Mouse (Mus musculus) ES-CJ7 (cell line): ENCODE results near the gene Fanci.

ENCODE experiments used
- DNase-seq: peaks from one replicate; pipeline ENCODE4 v3.0.0; 2011; ENCODE audit warnings: low read depth, low spot score

Gene Fanci

DNA sequence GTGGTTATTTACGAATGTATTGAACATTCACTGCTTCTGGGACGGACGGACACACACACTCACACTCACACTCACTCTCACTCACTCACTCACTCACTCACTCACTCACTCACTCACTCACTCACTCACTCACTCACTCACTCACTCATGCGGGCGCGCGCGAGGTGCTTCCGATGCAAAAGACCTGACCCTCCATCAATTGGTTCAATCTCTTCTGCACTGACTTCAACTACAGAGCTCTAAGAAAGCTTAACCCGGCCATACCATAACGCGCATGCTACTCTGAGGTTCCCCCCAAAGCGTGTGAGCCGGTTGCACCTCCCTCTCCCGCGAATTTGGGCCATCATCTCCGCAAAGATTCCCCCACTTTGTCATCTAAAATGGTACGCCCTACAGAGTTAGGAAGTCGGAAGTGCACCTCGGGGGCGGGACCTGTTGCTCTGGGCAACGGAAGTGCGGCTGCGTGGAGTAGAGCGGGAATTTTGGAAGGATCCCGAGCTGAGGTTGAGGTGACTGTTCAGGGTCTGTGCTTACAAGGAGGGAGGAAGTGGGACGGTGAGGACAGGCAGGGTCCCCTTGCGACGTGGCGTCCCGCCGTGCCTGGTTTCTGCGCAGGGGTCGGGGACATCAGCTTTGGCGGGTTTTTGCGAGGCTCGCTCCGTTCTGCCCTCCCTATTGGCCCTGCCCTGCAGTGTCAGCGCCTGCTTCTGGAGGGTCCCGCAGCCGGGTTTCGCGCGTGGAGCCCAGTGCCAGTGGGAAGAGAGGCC, at the start of gene Fanci:
Fanci (plus strand) TSS at position 47 of the 767 bp plus-strand sequence.
- DNase-seq = peak; percentile 97

DNA sequence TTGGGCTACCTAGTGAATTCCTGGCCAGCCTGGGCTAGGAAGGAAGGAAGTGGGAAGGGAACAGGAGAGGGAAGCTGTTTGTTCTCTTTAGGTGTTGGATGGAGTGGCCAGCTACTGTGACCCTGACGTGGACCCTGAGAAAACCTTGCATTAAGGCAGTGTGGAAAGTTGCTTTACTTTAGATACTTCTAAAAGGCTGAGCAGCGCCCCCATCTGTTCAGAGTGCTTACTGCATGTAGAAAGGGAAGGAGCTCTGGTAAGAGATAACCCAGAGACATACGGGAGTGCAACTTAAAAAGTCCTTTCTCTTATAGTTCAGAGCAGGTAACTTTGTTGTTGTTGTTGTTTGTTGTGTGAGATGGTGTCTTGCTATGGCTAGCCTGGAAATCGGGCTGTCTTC, 45.8 kb upstream of the Fanci start:
- peak; percentile 71 for DNase-seq

DNA sequence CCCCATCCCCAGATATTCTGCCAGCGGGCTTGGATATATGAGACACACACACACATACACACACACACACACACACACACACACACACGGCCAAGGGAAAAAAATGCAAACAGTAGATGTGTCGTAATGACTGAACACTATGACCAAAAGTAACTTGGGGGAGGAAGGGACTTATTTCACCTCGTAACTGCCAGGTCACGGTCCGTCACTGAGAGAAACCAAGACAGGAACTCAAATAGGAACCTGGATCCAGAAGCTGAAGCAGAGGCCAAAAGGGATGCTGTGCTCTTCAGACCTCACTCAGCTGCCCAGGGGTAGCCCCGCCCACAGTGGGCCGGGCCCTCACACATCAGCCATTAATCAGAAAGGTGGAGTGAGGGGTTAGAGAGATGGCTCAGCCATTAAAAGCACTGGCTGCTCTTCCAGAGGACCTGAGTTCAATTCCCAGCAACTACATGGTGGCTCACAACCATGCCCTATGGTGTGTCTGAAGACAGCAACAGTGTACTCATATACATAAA, 45.1 kb upstream of the Fanci start:
- DNase-seq = peak; percentile 31

DNA sequence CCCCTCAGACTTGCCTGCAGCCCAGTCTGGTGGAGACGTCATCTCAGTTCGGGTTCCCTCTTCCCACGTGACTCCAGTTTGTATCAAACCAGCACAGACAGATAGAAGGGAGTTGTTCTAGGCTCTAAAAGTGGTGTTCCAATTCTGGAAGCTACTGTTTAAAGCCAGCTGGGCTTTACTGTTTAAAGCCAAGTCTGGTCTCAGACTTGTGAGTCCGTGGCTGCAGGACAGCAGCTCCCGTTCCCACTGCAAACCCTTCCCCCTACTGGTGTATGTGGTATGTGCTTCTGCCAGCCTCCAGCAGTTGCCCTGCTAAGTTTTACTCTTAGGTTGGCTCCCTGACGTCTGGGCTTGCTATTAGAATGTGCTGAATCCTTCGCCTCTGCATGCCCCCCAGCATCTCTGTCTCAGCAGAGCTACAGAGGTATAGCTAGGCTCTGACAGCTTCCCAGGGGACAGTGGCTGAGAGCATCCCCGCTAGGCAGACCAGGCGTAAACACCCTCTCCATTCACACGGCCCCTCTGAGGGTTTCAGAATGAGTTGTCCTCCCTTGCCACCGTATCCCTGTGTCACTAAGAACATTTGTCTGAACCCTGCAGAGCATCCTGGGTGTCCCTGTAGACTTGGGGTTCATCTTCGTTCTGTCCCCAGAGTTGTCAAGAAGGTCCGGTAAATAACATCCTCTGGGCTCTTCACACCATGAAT, 44.5 kb upstream of the Fanci start:
- no peak for DNase-seq

- no peak for DNase-seq
Measured at GRCm38 (mm10) chr7:79348816-79349215, 42.9 kb upstream of the Fanci start.

DNA sequence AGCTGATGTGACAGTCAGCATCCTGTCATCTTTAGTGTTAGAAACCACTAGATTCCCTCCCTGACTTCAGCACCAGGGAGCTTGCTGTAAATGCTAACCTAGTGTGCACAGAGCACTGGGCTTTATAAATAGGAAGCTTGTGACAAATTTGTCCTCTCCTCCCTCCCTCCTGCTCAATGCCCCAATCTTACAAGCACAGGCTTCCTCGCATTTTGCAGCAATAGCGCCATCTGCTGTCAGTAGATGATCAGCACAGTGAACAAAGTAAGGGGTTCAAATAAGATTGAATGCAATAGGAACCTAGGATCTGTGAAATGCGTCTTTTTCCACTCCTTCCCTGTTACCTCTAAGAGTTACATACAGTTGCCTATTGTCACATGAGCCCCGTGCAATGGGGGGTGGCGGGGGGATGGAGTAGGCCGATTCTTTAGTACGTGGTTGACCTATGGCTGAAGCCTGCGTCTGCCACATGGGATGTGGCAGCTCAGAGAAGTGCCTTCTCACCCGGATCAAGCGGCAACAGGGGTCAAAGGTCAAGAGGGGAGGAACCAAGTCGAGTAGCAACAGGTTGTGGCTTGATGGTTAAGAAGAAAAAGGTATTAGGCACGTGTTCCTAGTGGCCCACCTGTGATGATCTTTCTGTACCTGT, 41.9 kb upstream of the Fanci start:
- DNase-seq = peak; percentile 82

- DNase-seq = no peak
Measured at GRCm38 (mm10) chr7:79358350-79359182, 33.2 kb upstream of the Fanci start.

DNA sequence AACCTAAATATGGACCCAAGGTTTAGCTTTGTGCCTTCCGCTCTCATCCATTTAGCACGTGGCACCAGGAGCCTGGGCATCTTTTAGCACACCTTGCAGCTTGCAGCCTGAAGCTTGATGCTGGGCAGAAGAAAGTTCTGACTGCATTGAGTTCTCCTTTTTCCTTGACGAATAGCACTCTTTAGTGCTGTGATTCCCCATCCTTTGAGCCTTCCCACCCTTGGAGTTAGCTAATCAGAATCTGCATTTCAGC, 32.6 kb upstream of the Fanci start:
- DNase-seq = no peak

DNA sequence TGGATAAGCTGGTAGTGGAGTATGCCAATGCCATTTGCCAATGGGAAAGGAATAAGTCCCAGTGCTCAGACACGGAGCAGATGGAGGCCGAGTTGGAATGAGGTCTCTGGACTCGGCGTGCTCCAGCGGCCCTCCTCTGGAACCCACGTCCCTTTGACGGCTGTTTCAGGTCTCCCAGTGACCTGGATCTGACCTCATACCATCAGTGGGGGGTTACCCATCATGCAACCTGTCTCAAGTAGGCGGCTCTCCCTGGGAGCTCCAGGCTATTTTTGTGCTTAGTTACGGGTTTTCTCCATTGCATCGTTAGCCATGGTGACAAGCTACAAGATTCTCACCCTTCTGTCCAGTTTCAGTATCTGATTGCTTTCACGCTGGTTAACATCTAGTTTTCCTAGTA, 31.7 kb upstream of the Fanci start:
- peak; percentile 39 for DNase-seq

DNA sequence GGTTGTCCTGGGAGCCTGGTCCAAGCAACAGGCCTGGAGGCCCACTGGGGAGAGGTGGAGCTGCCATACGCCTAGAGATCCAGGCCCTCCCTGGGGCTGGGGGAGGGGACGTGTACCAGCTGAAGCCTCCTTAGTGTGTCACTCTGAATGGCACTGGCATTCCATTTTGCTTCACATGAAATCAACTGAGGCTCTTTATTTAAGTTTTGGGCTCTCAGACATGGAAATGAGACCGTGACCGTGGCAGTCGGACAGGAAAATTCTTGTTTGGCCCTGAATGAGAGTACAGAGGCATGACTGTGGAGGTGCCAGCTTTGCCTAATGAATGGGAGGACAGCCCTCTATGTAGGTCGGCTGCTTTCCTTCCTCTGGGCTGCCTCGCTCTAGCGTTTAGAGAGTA, 29.5 kb upstream of the Fanci start:
- DNase-seq = no peak

DNA sequence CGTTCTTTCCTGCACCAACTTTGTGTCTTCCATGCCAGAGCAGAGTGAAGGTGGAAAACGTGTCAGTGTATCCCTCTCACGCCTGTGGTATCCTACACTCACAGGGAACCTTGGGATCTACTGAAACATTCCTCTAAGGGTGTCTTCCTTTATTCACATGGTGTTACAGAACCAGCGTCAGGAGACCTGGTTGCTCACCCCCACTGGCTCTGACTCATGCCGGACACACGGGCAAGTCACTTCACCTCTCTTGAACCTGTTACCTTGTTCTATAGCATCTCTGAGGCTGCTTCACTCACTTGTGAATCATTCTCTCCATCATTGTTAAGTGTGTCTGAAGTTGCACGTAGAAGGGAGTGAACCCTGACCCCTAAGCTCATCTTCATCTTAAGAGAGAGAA, 28.9 kb upstream of the Fanci start:
- DNase-seq = no peak

- no peak for DNase-seq
Measured at GRCm38 (mm10) chr7:79363370-79364043, 28.2 kb upstream of the Fanci start.

- no peak for DNase-seq
Measured at GRCm38 (mm10) chr7:79368664-79369063, 23.1 kb upstream of the Fanci start.

GRCm38 (mm10) chr7:79369416-79369815, 22.3 kb upstream of the Fanci start:
- peak; percentile 51 for DNase-seq

DNA sequence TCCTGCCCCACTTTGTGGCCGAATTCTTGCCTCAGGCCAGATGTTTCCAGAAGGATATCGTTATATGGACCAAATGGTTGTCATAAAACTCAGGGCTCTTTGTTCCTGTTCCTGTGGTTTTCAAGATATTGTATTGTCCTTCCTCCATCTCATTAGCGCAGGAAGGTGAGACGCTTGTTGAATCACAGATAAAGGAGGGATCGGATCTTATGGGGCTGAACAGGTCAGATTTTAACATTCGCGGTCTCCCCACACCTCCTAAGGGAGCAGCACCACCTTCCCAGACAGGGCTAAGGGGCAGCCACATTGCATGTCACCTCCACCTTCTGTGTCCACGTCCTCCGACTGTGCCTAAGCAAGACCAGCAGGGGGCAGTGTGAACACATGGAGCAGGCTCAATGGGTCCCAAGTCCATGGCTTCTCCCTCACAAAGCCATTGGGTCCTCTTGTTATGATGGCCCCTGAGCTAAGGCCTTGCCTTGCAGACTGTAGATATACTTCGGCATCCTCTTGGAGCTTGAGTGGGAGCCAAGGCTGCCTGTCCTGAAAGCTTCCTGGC, 20.3 kb upstream of the Fanci start:
- peak; percentile 86 for DNase-seq

GRCm38 (mm10) chr7:79374017-79374416, 17.7 kb upstream of the Fanci start:
- no peak for DNase-seq

GRCm38 (mm10) chr7:79375594-79375993, 16.1 kb upstream of the Fanci start:
- peak; percentile 85 for DNase-seq

- no peak for DNase-seq
Measured at GRCm38 (mm10) chr7:79376516-79377275, 15.0 kb upstream of the Fanci start.

- peak; percentile 42 for DNase-seq
Measured at GRCm38 (mm10) chr7:79386422-79387133, 5.2 kb upstream of the Fanci start, which contains the start of gene Rlbp1. Gene Rlbp1, minus strand, starts transcription at chr7:79387048.
